Mouse (Mus musculus): ENCODE data around the gene Il10rb.

The Il10rb gene

GRCm38 (mm10) chr16:91382261-91382790, 23.6 kb upstream of the Il10rb start:
- DNase-seq (ENCODE audit: low spot score in 2 of 2): no peak

GRCm38 (mm10) chr16:91384221-91384620, 21.7 kb upstream of the Il10rb start:
- DNase-seq (ENCODE audit: low spot score in 2 of 2): no peak

GRCm38 (mm10) chr16:91385621-91386020, 20.3 kb upstream of the Il10rb start:
- no peak for DNase-seq (ENCODE audit: low spot score in 2 of 2)

GRCm38 (mm10) chr16:91386419-91387120, 19.4 kb upstream of the Il10rb start:
- DNase-seq (ENCODE audit: low spot score in 2 of 2): no peak

GRCm38 (mm10) chr16:91387121-91387486, 18.9 kb upstream of the Il10rb start:
- no peak for DNase-seq (ENCODE audit: low spot score in 2 of 2)

- no peak for DNase-seq (ENCODE audit: low spot score in 2 of 2)
These were observed 15.9 kb upstream of the Il10rb start for GRCm38 (mm10) chr16:91390100-91390499.

GRCm38 (mm10) chr16:91391421-91391820, 14.5 kb upstream of the Il10rb start, which contains the start of gene Gm21970:
TSS of gene Gm21970 (plus strand) at chr16:91391721.
- no peak for DNase-seq (ENCODE audit: low spot score in 2 of 2)

- DNase-seq (ENCODE audit: low spot score in 2 of 2): no peak
These were observed 11.0 kb upstream of the Il10rb start for GRCm38 (mm10) chr16:91394826-91395410.

GRCm38 (mm10) chr16:91395633-91396392, 10.2 kb upstream of the Il10rb start:
- DNase-seq (ENCODE audit: low spot score in 2 of 2): no peak

- DNase-seq (ENCODE audit: low spot score in 2 of 2): no peak
These were observed 9.0 kb upstream of the Il10rb start for GRCm38 (mm10) chr16:91396844-91397537.

- no peak for DNase-seq (ENCODE audit: low spot score in 2 of 2)
These were observed 7.9 kb upstream of the Il10rb start for GRCm38 (mm10) chr16:91398030-91398429.

GRCm38 (mm10) chr16:91398944-91399343, 7.0 kb upstream of the Il10rb start:
- DNase-seq (ENCODE audit: low spot score in 2 of 2): no peak

- DNase-seq (ENCODE audit: low spot score in 2 of 2): no peak
These were observed 4.3 kb upstream of the Il10rb start for GRCm38 (mm10) chr16:91401569-91402165.

GRCm38 (mm10) chr16:91403784-91404183, 2.2 kb upstream of the Il10rb start:
- no peak for DNase-seq (ENCODE audit: low spot score in 2 of 2)

GRCm38 (mm10) chr16:91404187-91404586, 1.8 kb upstream of the Il10rb start:
- DNase-seq (ENCODE audit: low spot score in 2 of 2): no peak

- no peak for DNase-seq (ENCODE audit: low spot score in 2 of 2)
These were observed 961 bp upstream of the Il10rb start for GRCm38 (mm10) chr16:91404828-91405577.

GRCm38 (mm10) chr16:91406585-91407220, 739 bp downstream of the Il10rb start:
- peak in 1 of 2 experiments; percentile 28 for DNase-seq (ENCODE audit: low spot score in 2 of 2)

GRCm38 (mm10) chr16:91413102-91413844, 7.3 kb downstream of the Il10rb start:
- no peak for DNase-seq (ENCODE audit: low spot score in 2 of 2)

GRCm38 (mm10) chr16:91415391-91416189, 9.6 kb downstream of the Il10rb start:
- DNase-seq (ENCODE audit: low spot score in 2 of 2): no peak
